Mouse (Mus musculus): ENCODE results near the gene Nckap5. TPM values are rescaled to one million over a fixed set of nuclear protein-coding genes. Genes with fewer than 3 reads are reported as not detected.

Gene Nckap5
- polyA plus RNA-seq, 1 experiment from 2014 or later: 17.8 TPM

- H3K4me3 ChIP-seq: no peak overlapping the region
- H3K36me3 ChIP-seq: no peaks in the 10 kb centered on the region
Observed at GRCm38 (mm10) chr1:126442723-126443122, 387.9 kb downstream of the Nckap5 start.

GRCm38 (mm10) chr1:126438000-126438572 is 392.5 kb downstream of the Nckap5 start:
- no peak overlapping the region for H3K4me3 ChIP-seq
- no peaks in the 10 kb centered on the region for H3K36me3 ChIP-seq
- no peak overlapping the region for H3K9ac ChIP-seq (replicated peaks)
- H3K27ac ChIP-seq (replicated peaks): 0 out of 2 replicates have a peak overlapping the region, but pooled peaks have one; percentile 15
- ATAC-seq (ENCODE audit: low FRiP score, low read depth): no peak
- H3K4me2 ChIP-seq (replicated peaks): no peak overlapping the region
- H3K27me3 ChIP-seq: no peaks in the 10 kb centered on the region
- 82% methylated on average over 6 of the region's 6 CpGs for WGBS
- no peaks in the 10 kb centered on the region for H3K9me3 ChIP-seq
- peaks cover 7% of the 10 kb centered on the region; the same call in 1 of the 2 replicates for H3K4me1 ChIP-seq

More at GRCm38 (mm10) chr1:126442723-126443122, 387.9 kb downstream of the Nckap5 start:
- Histone ChIP-seq H3K27ac (replicated peaks) (no peak overlapping the region), H3K9me3 (no peaks in the 10 kb centered on the region), H3K27me3 (no peaks in the 10 kb centered on the region), H3K4me1 (peaks cover 4% of the 10 kb centered on the region; the same call in 1 of the 2 replicates), H3K9ac (replicated peaks) (no peak overlapping the region), H3K4me2 (replicated peaks) (no peak overlapping the region)
- WGBS: 90% methylated on average over 1 of the region's 1 CpGs
- no peak for ATAC-seq (ENCODE audit: low FRiP score, low read depth)

DNA sequence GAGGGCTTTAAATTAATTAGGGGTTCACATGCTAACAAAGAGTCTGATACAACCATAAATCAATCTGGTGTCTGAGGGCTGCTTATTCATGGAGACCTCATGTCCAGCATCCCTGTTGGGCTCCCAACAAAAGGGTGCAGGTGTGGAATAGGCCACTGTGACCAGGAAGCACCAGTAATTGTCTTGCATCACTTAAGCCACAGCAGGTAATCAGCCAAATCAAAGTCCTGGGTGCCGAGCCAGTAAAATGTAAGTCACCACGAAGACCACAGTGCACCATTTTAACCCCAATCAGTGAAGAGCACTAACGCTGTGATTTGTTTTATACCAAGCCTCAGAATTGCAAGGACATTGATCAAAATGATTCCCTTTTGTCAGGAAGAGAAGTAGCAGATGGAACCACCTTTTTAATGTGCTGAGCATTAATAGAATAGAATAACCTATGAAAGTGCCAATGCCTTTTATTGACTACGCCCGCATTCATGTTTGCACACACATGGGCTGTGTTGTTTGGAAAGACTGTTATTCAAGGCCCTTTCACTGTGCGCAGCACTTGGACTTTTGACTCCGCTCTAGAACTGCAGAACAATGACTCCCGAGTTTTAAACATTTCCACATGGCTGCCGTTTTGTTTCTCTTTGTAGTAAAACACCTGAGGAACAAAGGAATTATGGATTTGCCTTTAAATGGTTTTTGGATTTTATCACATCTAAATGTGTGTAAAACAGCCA is 393.5 kb downstream of the Nckap5 start:
- Histone ChIP-seq H3K4me3 (no peak overlapping the region), H3K27me3 (no peaks in the 10 kb centered on the region), H3K9me3 (no peaks in the 10 kb centered on the region), H3K27ac (replicated peaks) (no peak overlapping the region), H3K9ac (replicated peaks) (no peak overlapping the region), H3K4me2 (replicated peaks) (no peak overlapping the region), H3K4me1 (peaks cover 7% of the 10 kb centered on the region; the same call in 1 of the 2 replicates), H3K36me3 (no peaks in the 10 kb centered on the region)
- WGBS: 61% methylated on average over 9 of the region's 9 CpGs
- peak; percentile 27; the same call in 1 of the 2 replicates for ATAC-seq (ENCODE audit: low FRiP score, low read depth)

GRCm38 (mm10) chr1:126432285-126432684 is 398.3 kb downstream of the Nckap5 start:
- Histone ChIP-seq H3K9ac (replicated peaks) (no peak overlapping the region), H3K27ac (replicated peaks) (no peak overlapping the region), H3K4me1 (peaks cover 6% of the 10 kb centered on the region; the same call in 1 of the 2 replicates), H3K4me3 (no peak overlapping the region), H3K9me3 (no peaks in the 10 kb centered on the region), H3K27me3 (no peaks in the 10 kb centered on the region), H3K36me3 (no peaks in the 10 kb centered on the region), H3K4me2 (replicated peaks) (no peak overlapping the region)
- no peak for ATAC-seq (ENCODE audit: low FRiP score, low read depth)
- WGBS: 90% methylated on average over 4 of the region's 4 CpGs

DNA sequence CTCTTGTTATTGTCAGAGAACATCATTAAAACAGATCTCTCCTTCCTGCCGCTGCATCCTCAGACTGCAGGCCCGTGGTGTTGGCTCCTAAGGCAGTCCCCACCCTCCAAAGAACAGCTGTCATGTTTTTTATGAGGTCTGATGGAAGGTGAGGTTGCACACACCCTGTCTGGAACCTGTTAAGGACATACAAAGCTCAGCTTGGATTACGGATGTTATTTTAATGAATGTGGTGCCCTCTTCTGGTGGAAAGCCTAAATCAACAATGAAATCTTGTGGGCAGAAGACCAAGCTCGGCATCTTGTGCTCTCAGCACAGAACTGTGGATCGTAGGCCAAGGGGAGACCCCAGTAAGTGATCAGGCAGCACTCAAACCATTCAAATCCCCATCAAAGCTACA is 399.0 kb downstream of the Nckap5 start:
- Histone ChIP-seq H3K27ac (replicated peaks) (no peak overlapping the region), H3K4me3 (no peak overlapping the region), H3K4me2 (replicated peaks) (no peak overlapping the region), H3K9ac (replicated peaks) (no peak overlapping the region), H3K4me1 (peaks cover 2% of the 10 kb centered on the region; the same call in 1 of the 2 replicates), H3K27me3 (no peaks in the 10 kb centered on the region), H3K9me3 (no peaks in the 10 kb centered on the region), H3K36me3 (no peaks in the 10 kb centered on the region)
- ATAC-seq (ENCODE audit: low FRiP score, low read depth): peak; percentile 73
- WGBS: 44% methylated on average over 5 of the region's 5 CpGs

DNA sequence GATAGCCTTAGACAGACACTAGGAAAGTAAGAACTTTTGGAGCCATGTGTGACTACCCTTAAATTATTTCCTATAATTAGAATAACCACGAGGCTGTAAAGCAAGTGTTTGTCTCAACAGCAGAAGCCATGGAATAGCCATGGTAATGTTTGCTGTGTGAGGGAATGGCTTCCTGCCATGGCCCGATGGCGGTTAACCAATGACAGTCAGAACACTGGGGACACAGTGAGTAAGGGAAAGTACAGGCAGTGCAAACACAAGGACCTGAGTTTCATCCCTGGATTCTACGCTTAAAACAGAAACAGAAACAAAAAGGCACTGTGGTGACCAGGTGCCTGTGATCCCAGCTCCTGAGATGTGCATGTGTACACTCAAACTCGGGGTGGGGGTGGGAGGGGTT is 419.2 kb downstream of the Nckap5 start:
- 89% methylated on average over 5 of the region's 5 CpGs for WGBS
- H3K4me1 ChIP-seq: 0 out of 2 replicates have a peak, but pooled peaks cover 3% of the 10 kb centered on the region

GRCm38 (mm10) chr1:126407886-126408285 is 422.7 kb downstream of the Nckap5 start:
- Histone ChIP-seq H3K9me3 (no peaks in the 10 kb centered on the region), H3K27ac (replicated peaks) (no peak overlapping the region), H3K9ac (replicated peaks) (no peak overlapping the region), H3K27me3 (no peaks in the 10 kb centered on the region), H3K4me1 (no peaks in the 10 kb centered on the region), H3K36me3 (no peaks in the 10 kb centered on the region), H3K4me3 (no peak overlapping the region), H3K4me2 (replicated peaks) (no peak overlapping the region)
- ATAC-seq (ENCODE audit: low FRiP score, low read depth): no peak
- 19% methylated on average over 4 of the region's 4 CpGs for WGBS

More for the DNA sequence above, 419.2 kb downstream of the Nckap5 start:
- ATAC-seq (ENCODE audit: low FRiP score, low read depth): no peak
- H3K9me3 ChIP-seq: no peaks in the 10 kb centered on the region
- no peaks in the 10 kb centered on the region for H3K36me3 ChIP-seq
- H3K9ac ChIP-seq (replicated peaks): no peak overlapping the region
- no peak overlapping the region for H3K27ac ChIP-seq (replicated peaks)
- H3K4me2 ChIP-seq (replicated peaks): no peak overlapping the region
- H3K27me3 ChIP-seq: no peaks in the 10 kb centered on the region
- no peak overlapping the region for H3K4me3 ChIP-seq

GRCm38 (mm10) chr1:126405543-126405942 is 425.1 kb downstream of the Nckap5 start:
- H3K9ac ChIP-seq (replicated peaks): no peak overlapping the region
- WGBS: 86% methylated on average over 2 of the region's 2 CpGs
- no peaks in the 10 kb centered on the region for H3K27me3 ChIP-seq
- no peak overlapping the region for H3K4me3 ChIP-seq
- no peak overlapping the region for H3K27ac ChIP-seq (replicated peaks)
- no peaks in the 10 kb centered on the region for H3K9me3 ChIP-seq
- no peak overlapping the region for H3K4me2 ChIP-seq (replicated peaks)
- no peaks in the 10 kb centered on the region for H3K36me3 ChIP-seq
- H3K4me1 ChIP-seq: no peaks in the 10 kb centered on the region
- ATAC-seq (ENCODE audit: low FRiP score, low read depth): no peak

- H3K4me2 ChIP-seq (replicated peaks): no peak overlapping the region
- no peaks in the 10 kb centered on the region for H3K4me1 ChIP-seq
- no peak overlapping the region for H3K27ac ChIP-seq (replicated peaks)
- H3K36me3 ChIP-seq: no peaks in the 10 kb centered on the region
- H3K9ac ChIP-seq (replicated peaks): no peak overlapping the region
- no peaks in the 10 kb centered on the region for H3K27me3 ChIP-seq
- ATAC-seq (ENCODE audit: low FRiP score, low read depth): no peak
- no peak overlapping the region for H3K4me3 ChIP-seq
- no peaks in the 10 kb centered on the region for H3K9me3 ChIP-seq
Observed at GRCm38 (mm10) chr1:126403970-126404369, 426.6 kb downstream of the Nckap5 start.

GRCm38 (mm10) chr1:126391204-126391603 is 439.4 kb downstream of the Nckap5 start:
- Histone ChIP-seq H3K36me3 (no peaks in the 10 kb centered on the region), H3K9me3 (no peaks in the 10 kb centered on the region), H3K27ac (replicated peaks) (no peak overlapping the region), H3K27me3 (no peaks in the 10 kb centered on the region), H3K4me3 (no peak overlapping the region), H3K9ac (replicated peaks) (no peak overlapping the region), H3K4me2 (replicated peaks) (no peak overlapping the region), H3K4me1 (no peaks in the 10 kb centered on the region)
- ATAC-seq (ENCODE audit: low FRiP score, low read depth): no peak
- 83% methylated on average over 4 of the region's 4 CpGs for WGBS

GRCm38 (mm10) chr1:126377339-126377980 is 453.1 kb downstream of the Nckap5 start:
- Histone ChIP-seq H3K27me3 (no peaks in the 10 kb centered on the region), H3K4me1 (no peaks in the 10 kb centered on the region), H3K9ac (replicated peaks) (no peak overlapping the region), H3K36me3 (no peaks in the 10 kb centered on the region), H3K27ac (replicated peaks) (no peak overlapping the region), H3K4me2 (replicated peaks) (no peak overlapping the region), H3K9me3 (no peaks in the 10 kb centered on the region), H3K4me3 (no peak overlapping the region)
- no peak for ATAC-seq (ENCODE audit: low FRiP score, low read depth)
- 79% methylated on average over 9 of the region's 9 CpGs for WGBS

DNA sequence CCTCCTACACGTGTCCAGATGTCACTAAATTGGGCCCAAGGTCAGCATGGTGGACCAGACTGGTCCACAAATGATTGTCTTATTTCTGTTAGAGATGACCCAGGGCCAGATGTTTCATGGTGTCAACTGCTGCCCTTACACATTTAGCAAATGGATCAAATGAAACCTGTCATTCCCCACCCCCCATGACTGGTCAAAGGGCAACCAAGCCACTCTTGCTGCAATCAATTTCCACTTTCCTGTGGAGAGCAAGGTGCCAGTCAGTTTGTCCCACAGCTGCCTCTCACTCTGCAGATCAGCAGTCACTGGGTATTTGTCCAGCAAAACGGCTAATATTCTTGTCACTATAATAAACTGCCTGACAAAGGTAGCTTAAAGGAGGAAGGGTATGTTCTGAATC is 463.9 kb downstream of the Nckap5 start:
- Histone ChIP-seq H3K27me3 (no peaks in the 10 kb centered on the region), H3K27ac (replicated peaks) (no peak overlapping the region), H3K4me2 (replicated peaks) (no peak overlapping the region), H3K9me3 (no peaks in the 10 kb centered on the region), H3K4me1 (no peaks in the 10 kb centered on the region), H3K36me3 (no peaks in the 10 kb centered on the region), H3K9ac (replicated peaks) (no peak overlapping the region), H3K4me3 (no peak overlapping the region)
- ATAC-seq (ENCODE audit: low FRiP score, low read depth): no peak
- 73% methylated on average over 2 of the region's 2 CpGs for WGBS
